14 mouse cellular contexts compared by ENCODE assay signal in the genomic region with DNA sequence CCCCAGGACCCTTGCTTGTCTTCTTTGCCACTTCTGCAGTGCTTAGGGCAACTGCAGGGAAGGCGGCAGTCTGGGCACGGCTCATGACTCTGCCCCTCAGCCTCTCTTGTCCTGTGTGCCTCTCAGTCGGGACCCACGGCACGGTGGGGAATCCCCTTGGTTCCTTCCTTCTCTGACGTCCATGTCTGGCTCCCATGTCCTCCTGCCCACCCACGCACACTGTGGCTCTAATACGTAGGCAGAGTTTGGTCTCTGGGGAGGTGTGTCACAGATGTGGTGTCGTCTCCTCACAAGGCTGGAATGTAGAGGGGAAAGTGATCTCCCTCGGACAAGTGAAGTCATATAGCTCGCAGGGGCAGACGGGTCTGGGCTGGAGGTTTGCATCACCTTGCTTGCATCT. TPM values are rescaled to one million over a fixed set of nuclear protein-coding genes. Genes with fewer than 3 reads are reported as not detected.
DNase-seq lines count a peak whose midpoint lies in the region; ATAC-seq lines count a peak whose summit lies in the region.
"Had no signal": no experiment of that assay in that cellular context is flagged by ENCODE, and none has a peak within 500 bp of the region (broad histone marks: within the 10 kb centered on the region; RNA-seq: fewer than 3 reads in every experiment).

No protein-coding gene starts in this region.

- no peaks in the 10 kb centered on the region for H3K36me3 ChIP-seq in liver, embryonic 15.5 days (replicated peaks)
- H3K36me3 ChIP-seq: hindbrain, embryonic 10.5 days; limb, embryonic 15.5 days had no signal

- H3K4me1 ChIP-seq in liver, embryonic 15.5 days (replicated peaks): peaks cover 78% of the 10 kb centered on the region

- H3K27ac ChIP-seq in liver, embryonic 15.5 days (replicated peaks): peak overlapping the region; percentile 86
- H3K27ac ChIP-seq: hindbrain, embryonic 10.5 days; limb, embryonic 15.5 days had no signal

- no peak overlapping the region for H3K4me2 ChIP-seq in liver, embryonic 15.5 days
- H3K4me2 ChIP-seq: limb, embryonic 15.5 days had no signal

- H3K27me3 ChIP-seq in liver, embryonic 15.5 days: no peaks in the 10 kb centered on the region
- H3K27me3 ChIP-seq: limb, embryonic 15.5 days had no signal

- no peaks in the 10 kb centered on the region for H3K9me3 ChIP-seq in liver, embryonic 15.5 days (replicated peaks)
- H3K9me3 ChIP-seq: limb, embryonic 15.5 days had no signal

- no peak overlapping the region for H3K4me3 ChIP-seq in liver, embryonic 15.5 days (replicated peaks)
- H3K4me3 ChIP-seq: hindbrain, embryonic 10.5 days; limb, embryonic 15.5 days had no signal

- intact Hi-C loops in heart, postnatal 36 days (cut with DNase I): loop anchor here (5.0 kb wide), 1 partner anchor 101 kb away; no protein-coding TSS in a partner anchor

- 42% methylated on average over 12 of the region's 12 CpGs for WGBS in liver, embryonic 15.5 days (ENCODE audit: insufficient replicate concordance)

- H3K9ac ChIP-seq in liver, embryonic 15.5 days: peak overlapping the region; percentile 19; the same call in 1 of the 2 replicates
- H3K9ac ChIP-seq: limb, embryonic 15.5 days had no signal

- DNase-seq in liver: no peak
- DNase-seq in heart, postnatal 36 days: no peak
- no peak for DNase-seq in adrenal gland, adult 2 months
- no peak for DNase-seq in right cerebral cortex, adult 18-20 months
- DNase-seq: cerebellum, adult 8-10 months; heart, adult 18-20 months; kidney, adult 11 months; kidney, postnatal 4 days had no signal

- ATAC-seq in liver, embryonic 15.5 days (ENCODE audit: insufficient read depth): no peak
- ATAC-seq in CD4-positive, CD25-positive, alpha-beta regulatory T cell, adult 4 months: peak; percentile 75
- ATAC-seq in hematopoietic stem cell, adult 5-6 weeks (replicated peaks in 1 of 2; ENCODE audit: insufficient read depth in 1 of 2, low FRiP score in 2 of 2, low TSS enrichment in 1 of 2, low read depth in 1 of 2, poor library complexity in 2 of 2, severe bottlenecking in 2 of 2): peak; percentile 76 to 77
- peak; percentile 48; the same call in 1 of the 2 replicates for ATAC-seq in neutrophil, adult 5-6 weeks (ENCODE audit: extremely low read depth, insufficient number of reproducible peaks, low FRiP score, poor library complexity, severe bottlenecking)

RNA-seq across cellular contexts. Expression of a gene that starts 13.1 kb away (rescaled TPM):
- polyA plus RNA-seq in liver, embryonic 15.5 days (2015; fragmentation: Nextera tagmentation; extraction: Ambion mirVana): 0.25 TPM in 1 of 2 replicates, not detected in the other
- not detected for polyA plus RNA-seq in CD4-positive, CD25-positive, alpha-beta regulatory T cell, adult 4 months (2017; shearing (Covaris generic))
- total RNA-seq in hematopoietic stem cell, adult 5-6 weeks (2017): not detected in 2 replicates
- not detected in 2 replicates for total RNA-seq in neutrophil, adult 5-6 weeks (2017)
- not detected for total RNA-seq in heart, postnatal 36 days (2021)
- not detected for total RNA-seq in adrenal gland, adult 2 months (2021)
- not detected in 2 replicates for polyA plus RNA-seq in adrenal gland, adult 2 months (2012; rRNA removed)
- polyA plus RNA-seq: limb, embryonic 15.5 days had no signal
